In the genomic region with DNA sequence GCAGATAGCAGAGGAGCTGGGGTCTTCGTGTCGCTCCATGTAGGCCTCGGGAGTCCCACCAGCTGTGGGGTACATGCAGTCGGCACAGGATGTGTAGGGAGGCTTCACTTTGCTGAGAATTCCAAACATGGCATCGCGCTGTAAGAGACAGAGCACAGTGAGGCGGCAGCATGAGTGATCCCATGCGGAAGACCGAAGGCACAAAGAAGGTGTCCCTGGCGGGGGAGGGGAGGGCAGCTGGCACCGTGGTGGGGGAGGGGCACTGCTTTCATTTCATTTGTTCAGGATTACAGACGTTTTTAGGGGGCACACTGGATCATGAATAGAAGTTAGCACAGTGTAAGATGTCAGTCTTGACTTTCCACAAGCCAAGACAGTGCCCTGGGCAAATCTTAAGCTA, we compare ENCODE assay signal across 14 mouse cellular contexts. TPM values are rescaled to one million over a fixed set of nuclear protein-coding genes. Genes with fewer than 3 reads are reported as not detected.
DNase-seq lines count a peak whose midpoint lies in the region; ATAC-seq and TF ChIP-seq lines count a peak whose summit lies in the region.
"Had no signal": no experiment of that assay in that cellular context is flagged by ENCODE, and none has a peak within 500 bp of the region (broad histone marks: within the 10 kb centered on the region; RNA-seq: fewer than 3 reads in every experiment).

No protein-coding gene starts in this region.

- no peak for ATAC-seq in forebrain, embryonic 11.5 days (replicated peaks; ENCODE audit: low FRiP score)
- ATAC-seq in forebrain, embryonic 16.5 days, result no peak
- ATAC-seq in midbrain, embryonic 13.5 days, result peak; percentile 34; the same call in 1 of the 2 replicates
- no peak for ATAC-seq in midbrain, embryonic 16.5 days
- no peak for ATAC-seq in hindbrain, postnatal 0 days
- ATAC-seq: intestine, embryonic 15.5 days; liver, postnatal 0 days had no signal

- H3K9me3 ChIP-seq in forebrain, embryonic 11.5 days (ENCODE audit: control insufficient read depth, low read length), result no peaks in the 10 kb centered on the region
- no peaks in the 10 kb centered on the region for H3K9me3 ChIP-seq in forebrain, embryonic 16.5 days (ENCODE audit: control insufficient read depth, low read length)
- no peaks in the 10 kb centered on the region for H3K9me3 ChIP-seq in midbrain, embryonic 13.5 days
- no peaks in the 10 kb centered on the region for H3K9me3 ChIP-seq in midbrain, embryonic 16.5 days (replicated peaks; ENCODE audit: control insufficient read depth, low read length, poor library complexity, severe bottlenecking)
- H3K9me3 ChIP-seq in ES-E14 (ENCODE audit: control insufficient read depth, insufficient read depth, low read depth, low read length), result no peaks in the 10 kb centered on the region
- no peaks in the 10 kb centered on the region for H3K9me3 ChIP-seq in hindbrain, postnatal 0 days (ENCODE audit: low read length)
- H3K9me3 ChIP-seq: heart, embryonic 12.5 days; intestine, embryonic 15.5 days had no signal

- H3K4me3 ChIP-seq in forebrain, embryonic 11.5 days (ENCODE audit: low read depth, low read length), result no peak overlapping the region
- H3K4me3 ChIP-seq in forebrain, embryonic 16.5 days (replicated peaks; ENCODE audit: low read length), result no peak overlapping the region
- H3K4me3 ChIP-seq in midbrain, embryonic 13.5 days (replicated peaks), result no peak overlapping the region
- no peak overlapping the region for H3K4me3 ChIP-seq in midbrain, embryonic 16.5 days (ENCODE audit: low read depth, low read length)
- H3K4me3 ChIP-seq in ES-E14 (ENCODE audit: insufficient read depth in 1 of 2, low read depth in 1 of 2, low read length in 2 of 2, poor library complexity in 1 of 2, severe bottlenecking in 1 of 2), result peak overlapping the region; percentile 63 to 64
- no peak overlapping the region for H3K4me3 ChIP-seq in hindbrain, postnatal 0 days (ENCODE audit: low read length)
- H3K4me3 ChIP-seq: heart, embryonic 12.5 days; intestine, embryonic 15.5 days had no signal

- TF ChIP-seq CTCF in hindbrain, postnatal 0 days (IDR thresholded peaks at IDR 0.05; ENCODE audit: low read depth), result no peak

- no peak overlapping the region for H3K9ac ChIP-seq in forebrain, embryonic 11.5 days (ENCODE audit: low read length)
- no peak overlapping the region for H3K9ac ChIP-seq in forebrain, embryonic 16.5 days (replicated peaks; ENCODE audit: low read depth, low read length)
- H3K9ac ChIP-seq in midbrain, embryonic 13.5 days (replicated peaks), result no peak overlapping the region
- H3K9ac ChIP-seq in midbrain, embryonic 16.5 days (ENCODE audit: low read depth, low read length), result no peak overlapping the region
- peak overlapping the region; percentile 75 for H3K9ac ChIP-seq in ES-E14 (ENCODE audit: insufficient read depth, low read depth, low read length, poor library complexity, severe bottlenecking)
- no peak overlapping the region for H3K9ac ChIP-seq in hindbrain, postnatal 0 days (replicated peaks; ENCODE audit: low read length)
- H3K9ac ChIP-seq: heart, embryonic 12.5 days; intestine, embryonic 15.5 days; liver, postnatal 0 days had no signal

- no peaks in the 10 kb centered on the region for H3K27me3 ChIP-seq in forebrain, embryonic 11.5 days (ENCODE audit: control insufficient read depth, insufficient read depth, low read length)
- no peaks in the 10 kb centered on the region for H3K27me3 ChIP-seq in forebrain, embryonic 16.5 days (replicated peaks; ENCODE audit: control insufficient read depth, insufficient read depth, low read length)
- no peaks in the 10 kb centered on the region for H3K27me3 ChIP-seq in midbrain, embryonic 13.5 days
- no peaks in the 10 kb centered on the region for H3K27me3 ChIP-seq in midbrain, embryonic 16.5 days (ENCODE audit: control insufficient read depth, insufficient read depth, low read depth, low read length)
- no peaks in the 10 kb centered on the region for H3K27me3 ChIP-seq in hindbrain, postnatal 0 days (ENCODE audit: insufficient read depth, low read length)
- H3K27me3 ChIP-seq: CH12.LX; heart, embryonic 12.5 days; intestine, embryonic 15.5 days had no signal

- peak overlapping the region; percentile 25; the same call in 1 of the 2 replicates for H3K27ac ChIP-seq in forebrain, embryonic 11.5 days (ENCODE audit: low read depth, low read length)
- no peak overlapping the region for H3K27ac ChIP-seq in forebrain, embryonic 16.5 days (ENCODE audit: low read length)
- peak overlapping the region; percentile 8; the same call in 1 of the 2 replicates for H3K27ac ChIP-seq in midbrain, embryonic 13.5 days
- no peak overlapping the region for H3K27ac ChIP-seq in midbrain, embryonic 16.5 days (ENCODE audit: low read length)
- no peak overlapping the region for H3K27ac ChIP-seq in ES-E14 (ENCODE audit: insufficient read depth, low read depth, low read length, poor library complexity, severe bottlenecking)
- H3K27ac ChIP-seq in hindbrain, postnatal 0 days, result peak overlapping the region; percentile 45; the same call in 1 of the 2 replicates
- H3K27ac ChIP-seq: intestine, embryonic 15.5 days; stomach, postnatal 0 days had no signal

- H3K4me2 ChIP-seq in forebrain, embryonic 11.5 days (ENCODE audit: low read depth, low read length, severe bottlenecking), result no peak overlapping the region
- no peak overlapping the region for H3K4me2 ChIP-seq in forebrain, embryonic 16.5 days (ENCODE audit: low read length)
- H3K4me2 ChIP-seq in midbrain, embryonic 13.5 days (replicated peaks), result no peak overlapping the region
- no peak overlapping the region for H3K4me2 ChIP-seq in midbrain, embryonic 16.5 days (ENCODE audit: low read length)
- H3K4me2 ChIP-seq in hindbrain, postnatal 0 days (ENCODE audit: low read depth, low read length), result no peak overlapping the region
- H3K4me2 ChIP-seq: heart, embryonic 12.5 days; intestine, embryonic 15.5 days had no signal

- in situ Hi-C loops in ES-E14 (cut with MboI; ENCODE audit: low sequenced_read_pairs in 2 of 2, unreplicated experiment in 2 of 2), result no loop called here

- peak; percentile 67 for DNase-seq in forebrain, embryonic 11.5 days (ENCODE audit: low spot score)
- DNase-seq in ES-E14 (ENCODE audit: low read depth, low spot score), result no peak
- peak; percentile 25 for DNase-seq in hindbrain, postnatal 0 days (ENCODE audit: low spot score)
- DNase-seq in ovary, postnatal 36 days (ENCODE audit: low spot score), result no peak
- DNase-seq: cerebellum, adult 9-10 months; heart, postnatal 36 days had no signal

- 75% methylated on average over 12 of the region's 12 CpGs for WGBS in forebrain, embryonic 11.5 days
- 68% methylated on average over 12 of the region's 12 CpGs for WGBS in forebrain, embryonic 16.5 days
- WGBS in midbrain, embryonic 13.5 days, result 63% methylated on average over 12 of the region's 12 CpGs
- WGBS in midbrain, embryonic 16.5 days, result 67% methylated on average over 12 of the region's 12 CpGs
- WGBS in hindbrain, postnatal 0 days, result 65% methylated on average over 12 of the region's 12 CpGs

- H3K36me3 ChIP-seq in forebrain, embryonic 11.5 days (ENCODE audit: control insufficient read depth, insufficient read depth, low read length), result peaks cover 13% of the 10 kb centered on the region
- peaks cover 38% of the 10 kb centered on the region for H3K36me3 ChIP-seq in forebrain, embryonic 16.5 days (ENCODE audit: control insufficient read depth, insufficient read depth)
- H3K36me3 ChIP-seq in midbrain, embryonic 13.5 days, result peaks cover 86% of the 10 kb centered on the region
- H3K36me3 ChIP-seq in midbrain, embryonic 16.5 days (ENCODE audit: control insufficient read depth, insufficient read depth, low read length), result peaks cover 41% of the 10 kb centered on the region
- H3K36me3 ChIP-seq in ES-E14 (ENCODE audit: control insufficient read depth, insufficient read depth, low read length, poor library complexity, severe bottlenecking), result peaks cover 30% of the 10 kb centered on the region; the same call in 1 of the 2 replicates
- peaks cover 53% of the 10 kb centered on the region for H3K36me3 ChIP-seq in hindbrain, postnatal 0 days (ENCODE audit: insufficient read depth, low read length)

- H3K4me1 ChIP-seq in forebrain, embryonic 11.5 days (replicated peaks; ENCODE audit: control insufficient read depth, insufficient read depth, low read length), result peaks cover 4% of the 10 kb centered on the region; the same call in 1 of the 2 replicates
- peaks cover 4% of the 10 kb centered on the region; the same call in 1 of the 2 replicates for H3K4me1 ChIP-seq in forebrain, embryonic 16.5 days (replicated peaks; ENCODE audit: control insufficient read depth, insufficient read depth, low read length)
- peaks cover 4% of the 10 kb centered on the region for H3K4me1 ChIP-seq in midbrain, embryonic 13.5 days (replicated peaks)
- no peaks in the 10 kb centered on the region for H3K4me1 ChIP-seq in midbrain, embryonic 16.5 days (ENCODE audit: control insufficient read depth, insufficient read depth, low read length)
- peaks cover 0 to 10% of the 10 kb centered on the region in 2 experiments; a peak in 1 of 4 replicates for H3K4me1 ChIP-seq in ES-E14 (ENCODE audit: control insufficient read depth in 2 of 2, insufficient read depth in 2 of 2, low read length in 2 of 2, poor library complexity in 1 of 2)
- H3K4me1 ChIP-seq in hindbrain, postnatal 0 days (ENCODE audit: insufficient read depth, low read length), result no peaks in the 10 kb centered on the region
- H3K4me1 ChIP-seq: intestine, embryonic 15.5 days had no signal

TF ChIP-seq in ES-E14, 5 proteins besides CTCF, POLR2A, EP300 and RAD21 (continues in another document):
- TF ChIP-seq CHD2 (IDR thresholded peaks at IDR 0.05; ENCODE audit: low read depth, low read length) (no peak), ZC3H11A (IDR thresholded peaks at IDR 0.05; ENCODE audit: borderline replicate concordance, low read depth, low read length) (no peak)

RNA-seq across cellular contexts. Expression of a gene that starts 34.8 kb away (rescaled TPM):
- polyA plus RNA-seq in forebrain, embryonic 11.5 days (2014; fragmentation: Nextera tagmentation; extraction: Ambion mirVana), result 231 and 246 TPM in 2 replicates
- polyA plus RNA-seq in forebrain, embryonic 16.5 days (2015; fragmentation: Nextera tagmentation; extraction: Ambion mirVana), result 230 and 234 TPM in 2 replicates
- polyA plus RNA-seq in midbrain, embryonic 13.5 days (2015; fragmentation: Nextera tagmentation; extraction: Ambion mirVana), result 214 and 215 TPM in 2 replicates
- 201 and 209 TPM in 2 replicates for polyA plus RNA-seq in midbrain, embryonic 16.5 days (2015; fragmentation: Nextera tagmentation; extraction: Ambion mirVana)
- total RNA-seq in ES-E14 (2012; rRNA removed), result 150 TPM in 2 replicates
- 151 and 159 TPM in 2 replicates for total RNA-seq in hindbrain, postnatal 0 days (2014; rRNA removed)
- 140 and 149 TPM in 2 replicates for polyA plus RNA-seq in hindbrain, postnatal 0 days (2015; fragmentation: Nextera tagmentation; extraction: Ambion mirVana)

RNA-seq across cellular contexts. Expression of a gene that starts 50.4 kb away (rescaled TPM):
- 25.7 and 28.7 TPM in 2 replicates for polyA plus RNA-seq in forebrain, embryonic 11.5 days (2014; fragmentation: Nextera tagmentation; extraction: Ambion mirVana)
- polyA plus RNA-seq in forebrain, embryonic 16.5 days (2015; fragmentation: Nextera tagmentation; extraction: Ambion mirVana), result 11.2 and 12.4 TPM in 2 replicates
- polyA plus RNA-seq in midbrain, embryonic 13.5 days (2015; fragmentation: Nextera tagmentation; extraction: Ambion mirVana), result 14.3 and 17.2 TPM in 2 replicates
- polyA plus RNA-seq in midbrain, embryonic 16.5 days (2015; fragmentation: Nextera tagmentation; extraction: Ambion mirVana), result 9.4 and 13.7 TPM in 2 replicates
- total RNA-seq in ES-E14 (2012; rRNA removed), result 11.8 and 13.4 TPM in 2 replicates
- total RNA-seq in hindbrain, postnatal 0 days (2014; rRNA removed), result 12.4 and 14.5 TPM in 2 replicates
- 9.7 and 11.6 TPM in 2 replicates for polyA plus RNA-seq in hindbrain, postnatal 0 days (2015; fragmentation: Nextera tagmentation; extraction: Ambion mirVana)

Comparison
In these comparisons a context has a peak if more than half of its experiments do, and no peak if none do; other contexts are left out.
1. H3K27ac ChIP-seq: peak in forebrain, embryonic 11.5 days (single experiment), midbrain, embryonic 13.5 days (single experiment) and hindbrain, postnatal 0 days (single experiment); none in forebrain, embryonic 16.5 days (single experiment), midbrain, embryonic 16.5 days (single experiment) and ES-E14 (single experiment).
2. DNase-seq: peak in forebrain, embryonic 11.5 days (single experiment) and hindbrain, postnatal 0 days (single experiment); none in ES-E14 (single experiment) and ovary, postnatal 36 days (single experiment).
3. H3K4me3 ChIP-seq: peak in ES-E14 (2 of 2); none in forebrain, embryonic 11.5 days (single experiment), forebrain, embryonic 16.5 days (single experiment), midbrain, embryonic 13.5 days (single experiment), midbrain, embryonic 16.5 days (single experiment) and hindbrain, postnatal 0 days (single experiment).